Mouse (Mus musculus): ENCODE results near the gene Tnnt3. TPM values are rescaled to one million over a fixed set of nuclear protein-coding genes. Genes with fewer than 3 reads are reported as not detected.

Gene Tnnt3
- polyA plus RNA-seq, 1 experiment from 2014 or later: 8.0 TPM

DNA sequence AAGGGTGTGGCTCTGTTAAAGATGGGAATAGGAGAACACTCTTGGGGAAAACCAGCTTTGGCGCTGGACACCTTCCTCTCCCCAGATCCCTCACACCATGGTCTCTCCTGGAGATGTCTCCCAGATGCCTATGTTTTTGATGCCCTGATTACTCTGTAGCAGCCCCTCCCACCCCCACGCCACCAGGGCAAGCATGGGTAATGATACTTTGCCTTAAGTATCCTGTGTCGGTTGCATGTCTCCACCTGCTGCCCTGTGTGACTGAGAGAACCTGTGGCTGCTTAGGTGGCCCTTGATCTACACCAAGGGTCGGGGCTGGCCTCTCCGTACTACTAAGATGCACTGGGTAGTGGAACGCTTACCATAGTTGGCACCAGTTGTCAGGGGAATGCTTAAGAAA, 20.6 kb upstream of the Tnnt3 start:
- ATAC-seq (ENCODE audit: low FRiP score, low TSS enrichment): no peak
- TF ChIP-seq EP300 (optimal IDR thresholded peaks at IDR 0.05): no peak
- TF ChIP-seq CTCF (IDR thresholded peaks at IDR 0.05; ENCODE audit: low read depth): no peak
- Histone ChIP-seq H3K27me3 (ENCODE audit: control insufficient read depth, insufficient read depth, low read length) (no peaks in the 10 kb centered on the region), H3K36me3 (ENCODE audit: control insufficient read depth, insufficient read depth, low read length) (no peaks in the 10 kb centered on the region; the same call in 1 of the 2 replicates), H3K4me2 (replicated peaks; ENCODE audit: low read depth) (peak overlapping the region; percentile 60), H3K9me3 (ENCODE audit: control insufficient read depth, low read length) (no peaks in the 10 kb centered on the region), H3K4me3 (ENCODE audit: low read depth, low read length) (peak overlapping the region; percentile 51), H3K4me1 (replicated peaks; ENCODE audit: control insufficient read depth, insufficient read depth) (peaks cover 10% of the 10 kb centered on the region), H3K27ac (replicated peaks) (peak overlapping the region; percentile 97), H3K9ac (ENCODE audit: low read length) (peak overlapping the region; percentile 82)
- WGBS: 57% methylated on average over 6 of the region's 6 CpGs
- no peak for DNase-seq (ENCODE audit: low spot score)

DNA sequence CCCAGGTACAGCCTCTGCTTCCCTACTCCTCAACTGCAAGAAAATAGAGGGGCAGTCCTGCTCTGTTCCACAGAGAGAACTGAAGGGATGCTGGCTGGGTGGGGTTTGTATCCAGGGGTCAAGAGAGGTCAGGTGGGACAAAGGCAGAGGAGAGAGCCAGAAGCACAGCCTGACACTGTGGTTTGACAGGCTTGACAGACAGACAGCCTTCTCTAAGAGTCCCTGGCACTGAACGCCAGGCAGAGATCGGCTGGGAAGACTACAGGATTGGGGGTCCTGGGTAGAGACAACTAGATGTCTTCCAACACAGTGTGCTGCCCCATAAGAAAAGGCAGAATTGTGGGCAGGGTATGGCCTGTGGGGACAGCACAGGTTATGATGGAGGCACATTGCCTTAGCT, 20.1 kb upstream of the Tnnt3 start:
- DNase-seq (ENCODE audit: low spot score): no peak
- peaks cover under 1% of the 10 kb centered on the region; the same call in 1 of the 2 replicates for H3K36me3 ChIP-seq (ENCODE audit: control insufficient read depth, insufficient read depth, low read length)
- H3K9me3 ChIP-seq (ENCODE audit: control insufficient read depth, low read length): no peaks in the 10 kb centered on the region
- peaks cover 10% of the 10 kb centered on the region for H3K4me1 ChIP-seq (replicated peaks; ENCODE audit: control insufficient read depth, insufficient read depth)
- peak overlapping the region; percentile 82 for H3K9ac ChIP-seq (ENCODE audit: low read length)
- peak overlapping the region; percentile 97 for H3K27ac ChIP-seq (replicated peaks)
- peak overlapping the region; percentile 60 for H3K4me2 ChIP-seq (replicated peaks; ENCODE audit: low read depth)
- peak overlapping the region; percentile 51 for H3K4me3 ChIP-seq (ENCODE audit: low read depth, low read length)
- 62% methylated on average over 2 of the region's 2 CpGs for WGBS
- H3K27me3 ChIP-seq (ENCODE audit: control insufficient read depth, insufficient read depth, low read length): no peaks in the 10 kb centered on the region
- no peak for ATAC-seq (ENCODE audit: low FRiP score, low TSS enrichment)
- TF ChIP-seq CTCF (IDR thresholded peaks at IDR 0.05; ENCODE audit: low read depth) (no peak), EP300 (optimal IDR thresholded peaks at IDR 0.05) (no peak)

DNA sequence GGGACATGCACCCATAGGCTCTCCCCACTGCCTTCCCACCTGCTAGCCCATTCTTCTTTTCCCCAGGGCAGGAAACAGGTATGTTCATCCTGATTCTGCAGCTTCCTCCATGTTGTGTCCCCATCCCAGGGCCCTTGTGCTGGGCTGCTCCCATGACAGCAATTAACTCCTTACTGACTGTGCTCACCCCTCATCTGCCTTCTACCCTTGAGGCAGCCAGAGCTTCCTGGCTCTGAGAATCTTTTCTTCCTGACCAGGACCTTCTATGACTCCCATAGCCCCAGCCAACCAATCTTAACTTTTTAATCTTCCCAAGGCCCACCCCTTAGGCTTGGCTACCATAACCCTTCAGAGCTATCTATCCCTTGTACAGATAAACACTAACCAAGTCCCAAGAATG, 19.3 kb upstream of the Tnnt3 start:
- H3K27ac ChIP-seq (replicated peaks): peak overlapping the region; percentile 97
- peaks cover 10% of the 10 kb centered on the region for H3K4me1 ChIP-seq (replicated peaks; ENCODE audit: control insufficient read depth, insufficient read depth)
- no peaks in the 10 kb centered on the region for H3K27me3 ChIP-seq (ENCODE audit: control insufficient read depth, insufficient read depth, low read length)
- no peak for TF ChIP-seq CTCF (IDR thresholded peaks at IDR 0.05; ENCODE audit: low read depth)
- TF ChIP-seq EP300 (optimal IDR thresholded peaks at IDR 0.05): no peak
- H3K4me3 ChIP-seq (ENCODE audit: low read depth, low read length): no peak overlapping the region; the same call in 1 of the 2 replicates
- ATAC-seq (ENCODE audit: low FRiP score, low TSS enrichment): no peak
- H3K4me2 ChIP-seq (replicated peaks; ENCODE audit: low read depth): peak overlapping the region; percentile 60
- H3K9me3 ChIP-seq (ENCODE audit: control insufficient read depth, low read length): no peaks in the 10 kb centered on the region
- no peak for DNase-seq (ENCODE audit: low spot score)
- peak overlapping the region; percentile 82 for H3K9ac ChIP-seq (ENCODE audit: low read length)
- H3K36me3 ChIP-seq (ENCODE audit: control insufficient read depth, insufficient read depth, low read length): peaks cover 2% of the 10 kb centered on the region; the same call in 1 of the 2 replicates

DNA sequence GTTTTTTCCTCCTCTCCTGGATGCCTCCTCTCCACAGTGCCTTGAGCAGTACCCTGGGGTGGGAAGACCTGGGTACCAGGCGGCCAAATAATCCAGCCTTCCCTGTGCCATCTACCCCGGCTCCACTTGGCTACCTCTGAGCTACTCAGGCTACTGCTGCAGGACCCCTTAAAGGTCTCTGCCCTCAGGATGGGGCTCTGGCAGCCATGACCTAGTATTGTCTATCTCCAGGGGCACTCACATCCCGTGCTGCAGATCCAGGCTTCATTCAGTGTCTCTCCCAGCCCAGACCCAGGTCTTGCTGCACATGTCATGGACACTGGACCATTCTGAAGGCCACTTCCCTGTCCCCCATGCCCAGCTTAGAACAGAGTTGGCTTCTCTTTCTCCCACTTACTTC, 18.8 kb upstream of the Tnnt3 start:
- H3K4me2 ChIP-seq (replicated peaks; ENCODE audit: low read depth): peak overlapping the region; percentile 60
- H3K9ac ChIP-seq (ENCODE audit: low read length): peak overlapping the region; percentile 52
- peaks cover 2% of the 10 kb centered on the region; the same call in 1 of the 2 replicates for H3K36me3 ChIP-seq (ENCODE audit: control insufficient read depth, insufficient read depth, low read length)
- H3K4me1 ChIP-seq (replicated peaks; ENCODE audit: control insufficient read depth, insufficient read depth): peaks cover 10% of the 10 kb centered on the region
- H3K27ac ChIP-seq (replicated peaks): peak overlapping the region; percentile 97
- DNase-seq (ENCODE audit: low spot score) (no peak), ATAC-seq (ENCODE audit: low FRiP score, low TSS enrichment) (no peak)
- H3K4me3 ChIP-seq (ENCODE audit: low read depth, low read length): no peak overlapping the region; the same call in 1 of the 2 replicates
- H3K27me3 ChIP-seq (ENCODE audit: control insufficient read depth, insufficient read depth, low read length): no peaks in the 10 kb centered on the region
- no peak for TF ChIP-seq CTCF (IDR thresholded peaks at IDR 0.05; ENCODE audit: low read depth)
- TF ChIP-seq EP300 (optimal IDR thresholded peaks at IDR 0.05): no peak
- no peaks in the 10 kb centered on the region for H3K9me3 ChIP-seq (ENCODE audit: control insufficient read depth, low read length)
- WGBS: 82% methylated on average over 3 of the region's 3 CpGs

GRCm38 (mm10) chr7:142480661-142481060, 18.0 kb upstream of the Tnnt3 start:
- no peaks in the 10 kb centered on the region for H3K9me3 ChIP-seq (ENCODE audit: control insufficient read depth, low read length)
- H3K4me2 ChIP-seq (replicated peaks; ENCODE audit: low read depth): peak overlapping the region; percentile 55
- DNase-seq (ENCODE audit: low spot score) (no peak), ATAC-seq (ENCODE audit: low FRiP score, low TSS enrichment) (no peak)
- no peak overlapping the region for H3K4me3 ChIP-seq (ENCODE audit: low read depth, low read length)
- H3K9ac ChIP-seq (ENCODE audit: low read length): peak overlapping the region; percentile 71
- TF ChIP-seq CTCF (IDR thresholded peaks at IDR 0.05; ENCODE audit: low read depth) (no peak), EP300 (optimal IDR thresholded peaks at IDR 0.05) (no peak)
- H3K36me3 ChIP-seq (ENCODE audit: control insufficient read depth, insufficient read depth, low read length): peaks cover 2% of the 10 kb centered on the region; the same call in 1 of the 2 replicates
- WGBS: 59% methylated on average over 3 of the region's 3 CpGs
- no peaks in the 10 kb centered on the region for H3K27me3 ChIP-seq (ENCODE audit: control insufficient read depth, insufficient read depth, low read length)
- peak overlapping the region; percentile 97 for H3K27ac ChIP-seq (replicated peaks)
- peaks cover 10% of the 10 kb centered on the region for H3K4me1 ChIP-seq (replicated peaks; ENCODE audit: control insufficient read depth, insufficient read depth)

- Histone ChIP-seq H3K4me3 (ENCODE audit: low read depth, low read length) (peak overlapping the region; percentile 20; the same call in 1 of the 2 replicates), H3K4me2 (replicated peaks; ENCODE audit: low read depth) (peak overlapping the region; percentile 55), H3K36me3 (ENCODE audit: control insufficient read depth, insufficient read depth, low read length) (peaks cover 2% of the 10 kb centered on the region; the same call in 1 of the 2 replicates), H3K9me3 (ENCODE audit: control insufficient read depth, low read length) (no peaks in the 10 kb centered on the region), H3K4me1 (replicated peaks; ENCODE audit: control insufficient read depth, insufficient read depth) (peaks cover 10% of the 10 kb centered on the region), H3K27ac (replicated peaks) (peak overlapping the region; percentile 97), H3K9ac (ENCODE audit: low read length) (peak overlapping the region; percentile 71), H3K27me3 (ENCODE audit: control insufficient read depth, insufficient read depth, low read length) (no peaks in the 10 kb centered on the region)
- peak; percentile 5; the same call in 1 of the 2 replicates for ATAC-seq (ENCODE audit: low FRiP score, low TSS enrichment)
- WGBS: 8% methylated on average over 5 of the region's 5 CpGs
- TF ChIP-seq CTCF (IDR thresholded peaks at IDR 0.05; ENCODE audit: low read depth) (peak; percentile 83), EP300 (optimal IDR thresholded peaks at IDR 0.05) (no peak)
- peak; percentile 80 for DNase-seq (ENCODE audit: low spot score)
These were observed 17.5 kb upstream of the Tnnt3 start for GRCm38 (mm10) chr7:142481186-142481567.

Measured in stomach, postnatal 0 days (tissue).